In the genomic region with DNA sequence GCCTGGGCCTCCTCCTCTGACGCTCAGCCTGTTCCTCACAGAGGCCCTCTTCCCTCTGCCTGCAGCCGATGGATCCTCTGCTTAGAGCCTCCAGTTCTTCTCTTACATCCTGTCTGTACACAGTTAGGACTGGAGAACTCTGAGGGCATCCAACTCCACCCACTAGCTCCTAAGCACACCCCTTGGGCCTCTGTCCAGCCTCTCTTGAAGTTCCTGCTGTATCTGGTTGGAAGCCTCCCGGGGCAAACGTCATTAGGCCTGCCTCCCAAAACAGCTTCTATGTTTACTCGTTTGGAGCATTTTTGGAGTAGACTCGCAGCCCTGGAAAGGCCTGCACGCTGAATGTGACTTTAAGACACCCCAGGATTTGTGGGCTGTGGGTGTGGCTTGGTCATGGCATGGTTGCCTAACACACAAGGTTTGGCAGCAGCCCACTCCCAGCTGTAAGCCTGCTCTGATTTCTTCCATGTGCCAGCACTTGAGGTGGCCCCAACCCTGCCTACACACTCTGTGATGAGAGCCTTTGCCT, we compare ENCODE assay signal across 8 mouse cellular contexts. TPM values are rescaled to one million over a fixed set of nuclear protein-coding genes. Genes with fewer than 3 reads are reported as not detected.
A peak's percentile ranks its signal among the peaks of the same experiment; 100 is the strongest.
DNase-seq lines count a peak whose midpoint lies in the region; ATAC-seq lines count a peak whose summit lies in the region.

TSS of gene Fcgrt (minus strand) at position 200 of the 529 bp plus-strand sequence.

- DNase-seq in cerebellum, adult 9-11 months: peak; percentile 53
- peak; percentile 98 to 99 for DNase-seq in heart, adult 18-20 months
- DNase-seq in kidney, adult 18-20 months: peak; percentile 92
- peak; percentile 51 for DNase-seq in urinary bladder, adult 2 months (ENCODE audit: low spot score)

- peak within 1 kb of the TSS; percentile 89 for H3K27ac ChIP-seq in limb, embryonic 12.5 days
- H3K27ac ChIP-seq in midbrain, embryonic 12.5 days (replicated peaks): no peak within 1 kb of the TSS

- H3K9me3 ChIP-seq in erythroblast, embryonic 14.5 days (ENCODE audit: control insufficient read depth, low read length): no peaks in the 10 kb centered on the region
- H3K9me3 ChIP-seq in limb, embryonic 12.5 days: no peaks in the 10 kb centered on the region
- H3K9me3 ChIP-seq in midbrain, embryonic 12.5 days: no peaks in the 10 kb centered on the region

- no peaks in the 10 kb centered on the region for H3K27me3 ChIP-seq in erythroblast, embryonic 14.5 days (ENCODE audit: control insufficient read depth)
- H3K27me3 ChIP-seq in limb, embryonic 12.5 days: no peaks in the 10 kb centered on the region
- no peaks in the 10 kb centered on the region for H3K27me3 ChIP-seq in midbrain, embryonic 12.5 days

- peak within 1 kb of the TSS; percentile 44 for H3K4me2 ChIP-seq in limb, embryonic 12.5 days
- H3K4me2 ChIP-seq in midbrain, embryonic 12.5 days (replicated peaks): no peak within 1 kb of the TSS

- no peaks in the 10 kb centered on the region; the same call in 1 of the 2 replicates for H3K4me1 ChIP-seq in erythroblast, embryonic 14.5 days (ENCODE audit: control insufficient read depth)
- H3K4me1 ChIP-seq in limb, embryonic 12.5 days (replicated peaks): peaks cover 17% of the 10 kb centered on the region
- H3K4me1 ChIP-seq in midbrain, embryonic 12.5 days: peaks cover 6% of the 10 kb centered on the region; the same call in 1 of the 2 replicates

- WGBS in limb, embryonic 12.5 days: 51% methylated on average over 7 of the region's 7 CpGs
- 78% methylated on average over 7 of the region's 7 CpGs for WGBS in midbrain, embryonic 12.5 days

- no peak for ATAC-seq in erythroblast, adult 5-6 weeks (replicated peaks; ENCODE audit: low FRiP score, poor library complexity, severe bottlenecking)
- ATAC-seq in limb, embryonic 12.5 days (ENCODE audit: insufficient number of reproducible peaks, insufficient read depth, low FRiP score, low TSS enrichment, low read depth): peak; percentile 75
- ATAC-seq in midbrain, embryonic 12.5 days (ENCODE audit: low FRiP score, low read depth): no peak

- no peaks in the 10 kb centered on the region for H3K36me3 ChIP-seq in erythroblast, embryonic 14.5 days (ENCODE audit: control insufficient read depth)
- H3K36me3 ChIP-seq in limb, embryonic 12.5 days: no peaks in the 10 kb centered on the region
- no peaks in the 10 kb centered on the region for H3K36me3 ChIP-seq in midbrain, embryonic 12.5 days

- peak within 1 kb of the TSS; percentile 50 for H3K9ac ChIP-seq in limb, embryonic 12.5 days (replicated peaks)
- H3K9ac ChIP-seq in midbrain, embryonic 12.5 days (replicated peaks): no peak within 1 kb of the TSS

- peak within 1 kb of the TSS; percentile 17 for H3K4me3 ChIP-seq in erythroblast, embryonic 14.5 days (replicated peaks)
- peak within 1 kb of the TSS; percentile 6; the same call in 1 of the 2 replicates for H3K4me3 ChIP-seq in limb, embryonic 12.5 days (replicated peaks)
- no peak within 1 kb of the TSS for H3K4me3 ChIP-seq in midbrain, embryonic 12.5 days

RNA-seq across cellular contexts. Expression of gene Fcgrt, which starts in this region (rescaled TPM):
- polyA plus RNA-seq in erythroblast, embryonic 14.5 days (2012): 1.0 TPM in 2 replicates
- 2.5 and 7.3 TPM in 2 replicates for total RNA-seq in erythroblast, adult 5-6 weeks (2015; ENCODE audit: low replicate concordance)
- total RNA-seq in erythroblast, adult 5-6 weeks (2017; ENCODE audit: low replicate concordance): 10.3 and 11.4 TPM in 2 replicates
- total RNA-seq in heart, adult 18-20 months (2021): 10 to 100 TPM; 60.3 to 66.8 TPM
- polyA plus RNA-seq in limb, embryonic 12.5 days (2016; fragmentation: Nextera tagmentation; extraction: Ambion mirVana): 12.3 and 13.4 TPM in 2 replicates
- 17.3 and 25.9 TPM in 2 replicates for polyA plus RNA-seq in midbrain, embryonic 12.5 days (2016; fragmentation: Nextera tagmentation; extraction: Ambion mirVana)
- polyA plus RNA-seq in urinary bladder, adult 2 months (2012; rRNA removed): 144 and 157 TPM in 2 replicates

Comparison
In these comparisons a context has a peak if more than half of its experiments do, and no peak if none do; other contexts are left out.
1. RNA of gene Fcgrt (total RNA-seq): 60.3 to 66.8 TPM in heart, adult 18-20 months; 2.5 to 11.4 TPM in erythroblast, adult 5-6 weeks; every median in the first group is over 4 times any median in the second.
2. Peak in every context shown above with its lines, with median percentiles within 50 percentile points of each other: DNase-seq.